Mouse (Mus musculus) granulocyte monocyte progenitor cell, adult 5-6 weeks (primary cell): ENCODE results near the gene Usp3. TPM values are rescaled to one million over a fixed set of nuclear protein-coding genes. Genes with fewer than 3 reads are reported as not detected.

Source experiments
- total RNA-seq, 2 experiments: library from RNA; stranded (forward) in 1 of 2; stranded (reverse) in 1 of 2; fragments of 200-712, 200-1000 nt in 1 of 2; fragments of >200 nt in 1 of 2; fragmentation: Nextera tagmentation in 1 of 2; gene quantifications; 2 replicates each; pipeline ENCODE4 v1.2.3; 2014 to 2017

The Usp3 gene
- total RNA-seq, 2 experiments from 2014 or later, result 37.4 to 50.4 TPM

Other genes with a start within 250 kb of the Usp3 start
- gene Herc1, start 242.7 kb downstream of the Usp3 start, total RNA-seq (2014; fragmentation: Nextera tagmentation), result 37.7 and 48.6 TPM in 2 replicates
- gene Herc1, start 242.7 kb downstream of the Usp3 start, total RNA-seq (2017), result 51.1 and 58.0 TPM in 2 replicates
- gene Fbxl22, start 78.5 kb downstream of the Usp3 start, total RNA-seq (2014; fragmentation: Nextera tagmentation), result 0.60 TPM in 1 of 2 replicates, not detected in the other
- gene Fbxl22, start 78.5 kb downstream of the Usp3 start, total RNA-seq (2017), result 0.62 and 1.0 TPM in 2 replicates
- gene Car12, start 120.5 kb upstream of the Usp3 start, total RNA-seq (2014; fragmentation: Nextera tagmentation), result 2.6 and 4.3 TPM in 2 replicates
- gene Car12, start 120.5 kb upstream of the Usp3 start, total RNA-seq (2017), result 1.4 and 3.2 TPM in 2 replicates
- gene Aph1b, start 202.3 kb upstream of the Usp3 start, total RNA-seq (2014; fragmentation: Nextera tagmentation), result 0.98 and 1.2 TPM in 2 replicates
- 1.6 and 1.9 TPM in 2 replicates for gene Aph1b, start 202.3 kb upstream of the Usp3 start, total RNA-seq (2017)
- gene Gm10647, start 203.9 kb upstream of the Usp3 start, total RNA-seq (2014; fragmentation: Nextera tagmentation), result not detected in 2 replicates
- gene Gm10647, start 203.9 kb upstream of the Usp3 start, total RNA-seq (2017), result not detected in 2 replicates
- 3.8 and 9.0 TPM in 2 replicates for gene Aph1c, start 241.6 kb upstream of the Usp3 start, total RNA-seq (2014; fragmentation: Nextera tagmentation)
- gene Aph1c, start 241.6 kb upstream of the Usp3 start, total RNA-seq (2017), result 1.9 and 4.9 TPM in 2 replicates